Mouse (Mus musculus) olfactory bulb, adult 2 months (tissue): ENCODE measurements around the gene Pole4. TPM values are rescaled to one million over a fixed set of nuclear protein-coding genes. Genes with fewer than 3 reads are reported as not detected.
A peak's percentile ranks its signal among the peaks of the same experiment; 100 is the strongest.
"Not testable (repeated sequence)": the region's sequence is repeated elsewhere in the genome, so short reads cannot be mapped to it uniquely, and the experiment has no call there.

Experiments
- H3K27ac ChIP-seq: fragments of 200-500 bp; 2 replicates; pipeline ENCODE4 v1.5.1; 2012; ENCODE audit warnings: low read depth, low read length; ENCODE audit not compliant: insufficient read depth
- H3K4me1 ChIP-seq: fragments of 200-500 bp; 2 replicates; pipeline ENCODE4 v1.6.1; 2012; ENCODE audit warnings: low read length; ENCODE audit not compliant: control insufficient read depth, insufficient read depth
- H3K4me3 ChIP-seq: fragments of 200-500 bp; 2 replicates; pipeline ENCODE4 v1.5.1; 2012; ENCODE audit warnings: mild to moderate bottlenecking, low read depth, low read length, moderate library complexity; ENCODE audit not compliant: insufficient read depth
- CTCF ChIP-seq: fragments of 200-500 bp; IDR thresholded peaks from 2 replicates; pipeline ENCODE4 v1.5.1; 2012; ENCODE audit warnings: low read depth, mild to moderate bottlenecking, low read length, moderate library complexity; ENCODE audit not compliant: insufficient read depth
- POLR2A ChIP-seq: fragments of 200-500 bp; IDR thresholded peaks from 2 replicates; pipeline ENCODE4 v1.6.1; 2012; ENCODE audit warnings: mild to moderate bottlenecking, low read depth, low read length, moderate library complexity; ENCODE audit not compliant: insufficient read depth
- WGBS: fragments of 180-500 bp; shearing (Covaris S2); methylation state at CpG from one replicate; pipeline ENCODE4 v1.1.7; 2018; 5-methylcytosine and 5-hydroxymethylcytosine counted together
- polyA plus RNA-seq: library from polyadenylated mRNA; stranded (reverse); fragments of >200 nt; gene quantifications from 2 replicates; pipeline ENCODE4 v1.2.4, GENCODE M21; 2012; ENCODE audit warnings: low replicate concordance; ENCODE audit not compliant: missing spikeins, insufficient read depth, insufficient read length

Gene Pole4
- polyA plus RNA-seq, 1 experiment = not detected

DNA sequence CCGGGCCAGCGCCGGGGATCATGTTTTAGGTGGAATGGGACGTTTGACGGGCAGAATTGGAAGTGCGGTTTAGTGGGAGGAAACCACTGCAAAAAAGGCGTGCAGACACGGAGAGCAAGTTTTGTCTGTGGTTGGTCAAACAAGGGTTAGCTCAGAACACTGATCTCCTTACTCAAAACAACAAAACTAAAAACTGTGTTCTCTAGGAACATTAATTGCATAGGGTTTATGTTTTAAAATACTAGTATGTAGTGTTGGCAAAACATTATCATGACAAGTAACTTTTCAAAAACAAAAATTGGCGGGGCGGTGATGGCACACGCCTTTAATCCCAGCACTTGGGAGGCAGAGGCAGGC, 52.0 kb downstream of the Pole4 start:
- peak overlapping the region; percentile 80 for H3K4me3 ChIP-seq
- TF ChIP-seq POLR2A = no peak
- no peak for TF ChIP-seq CTCF

DNA sequence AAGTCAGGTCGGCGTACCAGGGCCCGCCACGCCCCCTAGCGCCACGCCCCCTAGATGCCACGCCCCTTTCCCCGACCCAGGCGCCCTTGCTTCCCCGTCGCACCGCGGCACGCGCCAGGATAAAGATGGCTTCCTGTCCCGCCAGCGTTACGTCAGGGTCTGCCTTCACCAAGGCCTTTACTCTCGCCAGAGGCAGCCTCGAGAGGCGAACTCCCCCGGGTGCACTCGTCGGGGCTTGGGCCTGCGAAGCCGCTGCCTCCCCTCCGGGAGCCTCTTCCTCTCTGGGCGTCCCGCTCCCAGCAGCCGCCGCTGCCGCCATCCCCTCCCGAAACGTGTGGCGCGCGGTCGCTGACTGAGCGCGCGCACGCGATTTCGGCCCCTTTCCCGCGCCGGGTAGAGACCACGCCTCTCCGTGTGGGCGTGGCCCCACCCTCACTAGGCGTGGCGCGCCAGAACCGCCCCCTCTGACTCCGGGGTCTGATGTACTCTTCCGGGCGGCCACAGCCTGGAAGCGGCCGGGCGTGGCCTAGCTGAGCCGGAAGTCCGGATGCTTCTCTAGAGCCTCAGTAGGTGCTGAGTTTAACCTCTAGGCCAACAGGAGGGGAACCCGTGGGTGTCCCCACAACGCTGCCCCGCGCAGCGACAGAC, 52.5 kb downstream of the Pole4 start:
- H3K4me1 ChIP-seq = no peaks in the 10 kb centered on the region
- peak overlapping the region; percentile 69 for H3K27ac ChIP-seq
- WGBS = under 1% methylated on average over 67 of the region's 67 CpGs
- TF ChIP-seq CTCF (no peak), POLR2A (peak; percentile 93)
- peak overlapping the region; percentile 80 for H3K4me3 ChIP-seq

More for the DNA sequence above, 52.0 kb downstream of the Pole4 start:
- Histone ChIP-seq H3K4me1 (no peaks in the 10 kb centered on the region), H3K27ac (no peak overlapping the region)
- 27% methylated on average over 11 of the region's 11 CpGs for WGBS

DNA sequence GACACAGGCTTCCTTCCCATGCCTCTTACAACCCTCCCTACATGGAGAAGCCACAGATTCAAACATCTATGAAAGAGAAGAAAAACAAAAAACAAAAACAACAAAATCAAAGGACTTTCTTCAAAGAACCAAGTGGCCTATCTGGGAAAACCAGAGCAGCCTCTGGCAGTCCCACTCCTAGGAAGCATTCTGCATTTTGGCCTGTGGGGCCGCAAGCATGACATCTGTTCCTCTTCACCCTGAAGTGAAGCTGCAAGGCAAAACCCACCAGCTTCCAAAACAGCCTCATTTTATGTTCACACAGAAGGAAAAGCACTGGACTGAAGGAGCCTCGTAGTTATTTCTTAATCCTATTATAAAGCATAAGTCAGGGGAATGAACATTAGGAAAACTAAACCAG, 56.1 kb downstream of the Pole4 start:
- TF ChIP-seq CTCF (no peak), POLR2A (no peak)
- WGBS = 64% methylated on average over 2 of the region's 2 CpGs
- Histone ChIP-seq H3K27ac (no peak overlapping the region), H3K4me1 (no peaks in the 10 kb centered on the region), H3K4me3 (no peak overlapping the region)

DNA sequence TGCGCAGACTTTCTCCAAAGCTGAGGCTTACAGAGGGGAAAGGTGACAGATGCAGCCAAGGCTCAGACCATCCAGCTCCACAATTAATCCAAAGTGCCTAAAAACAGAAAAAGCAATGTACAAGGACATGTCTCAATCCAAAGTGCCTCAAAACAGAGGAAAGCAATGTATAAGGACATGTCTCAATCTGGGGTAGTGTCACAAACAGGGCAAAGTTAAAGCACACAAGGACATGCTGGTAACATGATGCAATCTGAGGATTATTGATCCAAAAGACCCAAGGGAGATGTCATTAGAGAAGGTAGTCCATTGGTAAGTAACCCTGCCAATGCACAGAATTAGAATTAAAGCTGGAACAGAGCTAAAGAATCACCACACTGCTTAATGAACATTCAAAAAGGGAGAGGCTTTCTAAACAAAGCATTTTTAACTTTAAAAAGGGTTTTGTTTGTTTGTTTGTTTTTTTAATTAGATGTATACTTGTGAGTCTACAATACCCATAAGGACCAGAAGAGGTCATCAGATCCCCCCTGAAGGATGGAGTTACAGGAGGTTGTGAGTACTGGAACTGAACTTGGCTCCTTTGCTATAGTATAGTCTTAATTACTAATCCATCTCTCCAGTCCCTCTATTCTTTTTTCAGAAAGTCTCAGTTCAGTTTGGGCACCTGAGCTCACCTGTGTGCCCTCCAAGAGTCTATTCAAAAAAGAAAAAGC, 57.1 kb downstream of the Pole4 start:
- no peaks in the 10 kb centered on the region for H3K4me1 ChIP-seq
- no peak overlapping the region for H3K4me3 ChIP-seq
- H3K27ac ChIP-seq = no peak overlapping the region
- 91% methylated on average over 1 of the region's 1 CpGs for WGBS
- TF ChIP-seq CTCF (no peak), POLR2A (no peak)

DNA sequence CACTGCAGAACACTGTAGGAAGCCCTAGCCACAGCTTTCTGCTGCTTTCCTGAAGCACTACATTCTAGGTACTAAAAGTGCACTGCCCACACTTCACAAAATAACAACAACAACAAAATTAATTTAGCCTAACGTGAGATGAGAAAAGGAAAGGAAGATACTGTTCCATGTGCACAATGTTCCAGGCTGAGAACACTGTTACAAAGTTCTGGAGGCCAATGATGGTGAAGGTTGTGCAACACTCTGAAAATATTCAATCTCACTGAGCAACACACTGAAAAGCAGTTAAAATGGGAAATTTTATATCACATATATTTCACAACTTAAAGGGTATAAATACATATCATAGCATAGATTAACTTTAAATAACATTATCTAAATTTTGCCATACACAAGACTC, 58.2 kb downstream of the Pole4 start:
- Histone ChIP-seq H3K4me1 (no peaks in the 10 kb centered on the region), H3K4me3 (no peak overlapping the region), H3K27ac (no peak overlapping the region)
- TF ChIP-seq CTCF (no peak), POLR2A (no peak)
- 85% methylated on average over 1 of the region's 1 CpGs for WGBS

DNA sequence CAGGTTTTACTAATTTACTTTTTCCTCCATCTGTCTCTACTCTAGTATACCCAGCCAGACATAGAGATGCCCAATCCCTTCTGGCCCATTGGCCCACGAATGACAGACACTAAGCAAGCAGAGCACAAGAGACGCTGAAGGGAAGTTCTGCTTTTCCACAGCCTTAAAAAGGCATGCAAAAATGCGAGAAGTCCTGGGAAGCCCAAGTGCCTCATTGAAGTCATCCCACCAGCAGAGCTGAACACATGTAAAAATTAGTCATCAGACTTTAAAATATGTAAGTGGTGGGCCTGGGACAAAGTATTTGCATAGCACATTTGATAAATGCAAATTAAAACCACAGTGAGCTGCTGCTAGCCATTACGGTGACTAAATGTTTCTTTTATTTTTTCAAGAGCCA, 65.1 kb downstream of the Pole4 start:
- WGBS = 64% methylated on average over 4 of the region's 4 CpGs
- no peaks in the 10 kb centered on the region for H3K4me1 ChIP-seq
- H3K27ac ChIP-seq = no peak overlapping the region
- H3K4me3 ChIP-seq = no peak overlapping the region
- TF ChIP-seq POLR2A (no peak), CTCF (no peak)

DNA sequence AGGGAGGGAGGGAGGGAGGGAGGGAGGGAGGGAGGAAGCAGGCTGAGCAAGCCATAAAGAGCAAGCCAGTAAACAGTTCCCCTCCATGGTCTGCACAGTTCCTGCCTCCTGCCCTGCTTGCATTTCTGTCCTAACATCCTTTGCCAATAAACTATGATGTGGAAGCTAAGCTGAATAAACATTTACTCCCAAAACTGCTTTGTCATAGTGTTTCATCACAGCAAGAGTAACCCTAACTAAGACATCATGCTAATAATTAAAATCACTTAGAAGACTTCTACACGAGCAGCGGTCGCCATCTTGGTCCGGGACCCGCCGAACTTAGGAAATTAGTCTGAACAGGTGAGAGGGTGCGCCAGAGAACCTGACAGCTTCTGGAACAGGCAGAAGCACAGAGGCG, 79.8 kb downstream of the Pole4 start:
- H3K4me3 ChIP-seq, H3K27ac ChIP-seq, H3K4me1 ChIP-seq: not testable (repeated sequence)
- 95% methylated on average over 7 of the region's 8 CpGs for WGBS

DNA sequence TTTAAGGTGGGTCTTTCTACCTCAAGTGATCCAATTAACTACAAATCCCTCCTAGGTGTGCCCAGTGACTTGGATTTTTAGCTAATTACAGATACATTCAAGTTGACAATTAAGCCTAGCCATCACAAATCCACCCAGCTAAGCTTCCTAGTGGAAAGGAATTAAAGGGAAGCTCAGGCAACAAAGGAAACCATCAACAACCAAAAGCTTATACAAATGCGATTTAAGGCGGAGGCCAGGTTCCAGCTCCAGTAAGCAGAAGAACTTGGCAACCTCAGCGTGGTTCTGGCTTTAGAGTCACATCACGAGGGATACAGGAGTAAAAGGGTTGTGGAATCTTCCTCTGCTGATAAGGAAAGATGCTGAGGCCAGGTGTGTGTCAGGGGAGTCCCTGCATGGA, 92.0 kb downstream of the Pole4 start:
- WGBS = 54% methylated on average over 4 of the region's 4 CpGs
- Histone ChIP-seq H3K27ac (no peak overlapping the region), H3K4me3 (no peak overlapping the region), H3K4me1 (peaks cover 5% of the 10 kb centered on the region; the same call in 1 of the 2 replicates)
- TF ChIP-seq CTCF (no peak), POLR2A (no peak)

DNA sequence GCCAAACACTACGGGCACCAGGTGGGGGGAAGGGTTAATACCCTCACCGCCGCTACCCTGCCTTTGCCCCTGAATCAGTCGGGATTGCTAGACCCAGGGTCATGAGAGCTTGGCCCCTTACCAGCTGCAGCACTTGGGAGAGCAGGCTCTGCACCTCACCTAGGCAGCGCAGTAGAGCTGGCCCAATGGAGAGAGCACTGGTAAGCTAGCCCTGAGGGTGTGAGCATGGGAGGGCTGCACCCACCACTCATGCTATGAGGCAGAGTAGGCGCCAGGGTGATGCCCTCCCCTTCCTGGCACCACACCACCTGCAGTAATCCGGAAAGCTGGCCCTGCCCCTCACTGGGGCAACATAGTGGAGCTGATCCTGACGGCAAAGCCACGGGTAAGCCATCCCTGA, 94.1 kb downstream of the Pole4 start:
- TF ChIP-seq POLR2A = no peak
- no peak for TF ChIP-seq CTCF
- Histone ChIP-seq H3K4me1 (peaks cover 5% of the 10 kb centered on the region; the same call in 1 of the 2 replicates), H3K27ac (no peak overlapping the region), H3K4me3 (no peak overlapping the region)
- 82% methylated on average over 9 of the region's 9 CpGs for WGBS

DNA sequence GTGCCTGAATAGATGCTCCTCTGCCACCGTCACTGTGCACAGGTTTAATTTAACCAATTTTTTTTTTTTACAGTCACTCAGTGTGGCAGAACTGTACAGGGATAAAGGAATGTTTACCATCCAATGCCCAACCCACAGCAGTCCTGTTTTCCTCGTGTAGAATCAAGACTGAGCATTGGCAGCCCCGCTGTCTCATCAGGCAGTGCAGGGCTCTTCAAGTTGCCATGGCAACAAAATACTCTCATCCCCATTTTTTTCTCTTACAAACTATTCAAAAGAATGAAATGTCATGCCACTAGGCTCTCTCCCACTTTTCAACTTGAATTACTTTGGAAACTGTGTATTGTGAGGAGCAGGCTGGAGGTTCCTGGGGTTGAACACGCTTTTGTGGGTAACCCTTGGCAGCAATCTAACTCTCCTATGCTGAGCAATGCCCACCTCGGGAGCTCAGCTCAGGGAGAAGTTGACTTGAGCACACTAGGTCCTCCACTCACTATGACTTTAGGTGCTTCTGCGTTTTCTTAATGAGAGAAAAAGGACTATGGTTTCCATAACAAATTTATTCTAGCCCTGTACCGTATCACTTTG, 95.7 kb downstream of the Pole4 start:
- no peak for TF ChIP-seq CTCF
- H3K27ac ChIP-seq = no peak overlapping the region

More for the DNA sequence above, 95.7 kb downstream of the Pole4 start:
- 34% methylated on average over 7 of the region's 7 CpGs for WGBS
- no peak overlapping the region for H3K4me3 ChIP-seq
- peaks cover 5% of the 10 kb centered on the region; the same call in 1 of the 2 replicates for H3K4me1 ChIP-seq
